Mouse (Mus musculus) c-Kit-positive CD71-negative TER-119-negative erythroid progenitor cells, embryonic 14.5 days (primary cell): ENCODE results near the gene Fbxw7.
"Not testable (repeated sequence)": the region's sequence is repeated elsewhere in the genome, so short reads cannot be mapped to it uniquely, and the experiment has no call there.

ENCODE experiments used
- DNase-seq: peaks from one replicate; pipeline ENCODE4 v3.0.0-alpha.2; 2013; ENCODE audit warnings: low read depth

Gene Fbxw7

GRCm38 (mm10) chr3:84826938-84827337 lies 11.9 kb downstream of the Fbxw7 start:
- no peak for DNase-seq

- DNase-seq, result no peak
Measured at GRCm38 (mm10) chr3:84827617-84828016, 12.5 kb downstream of the Fbxw7 start.

- DNase-seq, result no peak
Measured at GRCm38 (mm10) chr3:84829366-84829765, 14.3 kb downstream of the Fbxw7 start.

- DNase-seq, result no peak
Measured at GRCm38 (mm10) chr3:84836029-84836428, 21.0 kb downstream of the Fbxw7 start.

- DNase-seq, result no peak
Measured at GRCm38 (mm10) chr3:84837984-84838383, 22.9 kb downstream of the Fbxw7 start.

- DNase-seq, result no peak
Measured at GRCm38 (mm10) chr3:84839499-84839898, 24.4 kb downstream of the Fbxw7 start.

- DNase-seq, result no peak
Measured at GRCm38 (mm10) chr3:84841271-84841670, 26.2 kb downstream of the Fbxw7 start.

GRCm38 (mm10) chr3:84842793-84843192 lies 27.7 kb downstream of the Fbxw7 start:
- no peak for DNase-seq

GRCm38 (mm10) chr3:84843594-84843993 lies 28.5 kb downstream of the Fbxw7 start:
- peak; percentile 56 for DNase-seq

GRCm38 (mm10) chr3:84848798-84849197 lies 33.7 kb downstream of the Fbxw7 start:
- peak; percentile 19 for DNase-seq

GRCm38 (mm10) chr3:84850418-84850817 lies 35.4 kb downstream of the Fbxw7 start:
- no peak for DNase-seq

GRCm38 (mm10) chr3:84851801-84852200 lies 36.7 kb downstream of the Fbxw7 start:
- no peak for DNase-seq

GRCm38 (mm10) chr3:84852877-84853276 lies 37.8 kb downstream of the Fbxw7 start:
- no peak for DNase-seq

GRCm38 (mm10) chr3:84854440-84854839 lies 39.4 kb downstream of the Fbxw7 start:
- DNase-seq, result no peak

- no peak for DNase-seq
Measured at GRCm38 (mm10) chr3:84860669-84861068, 45.6 kb downstream of the Fbxw7 start.

GRCm38 (mm10) chr3:84861817-84862216 lies 46.7 kb downstream of the Fbxw7 start:
- not testable (repeated sequence) for DNase-seq

GRCm38 (mm10) chr3:84865684-84866083 lies 50.6 kb downstream of the Fbxw7 start:
- no peak for DNase-seq

GRCm38 (mm10) chr3:84866866-84867265 lies 51.8 kb downstream of the Fbxw7 start:
- DNase-seq, result no peak

GRCm38 (mm10) chr3:84867434-84867975 lies 52.4 kb downstream of the Fbxw7 start:
- no peak for DNase-seq

GRCm38 (mm10) chr3:84867991-84868390 lies 52.9 kb downstream of the Fbxw7 start:
- no peak for DNase-seq

- DNase-seq, result no peak
Measured at GRCm38 (mm10) chr3:84870126-84870525, 55.1 kb downstream of the Fbxw7 start.

- DNase-seq, result no peak
Measured at GRCm38 (mm10) chr3:84875306-84875705, 60.2 kb downstream of the Fbxw7 start.

- no peak for DNase-seq
Measured at GRCm38 (mm10) chr3:84876211-84876610, 61.1 kb downstream of the Fbxw7 start.

- peak; percentile 26 for DNase-seq
Measured at GRCm38 (mm10) chr3:84883817-84884483, 68.9 kb downstream of the Fbxw7 start.
